Mouse (Mus musculus) frontal cortex, postnatal 25 days (tissue): ENCODE data around the gene Rps5.
"Not testable (repeated sequence)": the region's sequence is repeated elsewhere in the genome, so short reads cannot be mapped to it uniquely, and the experiment has no call there.

ENCODE experiments used
- DNase-seq, 2 experiments: peaks; one replicate each; pipeline ENCODE4 v3.0.0; 2022; ENCODE audit warnings: low spot score in 2 of 2

Gene Rps5

GRCm38 (mm10) chr7:12921705-12922465, at the start of gene Rps5:
Gene Rps5 (plus strand): TSS chr7:12922290.
- DNase-seq: peak; percentile 98 to 99

DNA sequence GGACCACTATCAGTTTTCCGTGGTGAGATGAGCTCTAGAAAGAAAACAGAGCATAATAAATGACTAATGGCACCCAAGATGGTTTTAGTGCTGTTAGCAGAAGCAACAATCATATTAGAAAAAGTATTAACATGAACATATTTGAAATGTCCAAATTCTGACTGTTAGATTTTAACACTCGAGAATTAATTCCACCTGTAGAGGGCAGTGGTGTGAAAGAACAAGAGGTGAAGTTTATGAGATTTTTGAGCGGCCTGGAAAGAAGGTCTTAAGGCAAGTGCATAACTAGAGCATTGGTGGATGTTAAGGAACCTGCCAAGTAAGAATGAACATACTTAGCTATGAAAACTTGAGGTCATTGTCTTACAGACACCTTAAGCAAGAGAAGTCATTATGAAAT, 47.8 kb upstream of the Rps5 start:
- DNase-seq: no peak

DNA sequence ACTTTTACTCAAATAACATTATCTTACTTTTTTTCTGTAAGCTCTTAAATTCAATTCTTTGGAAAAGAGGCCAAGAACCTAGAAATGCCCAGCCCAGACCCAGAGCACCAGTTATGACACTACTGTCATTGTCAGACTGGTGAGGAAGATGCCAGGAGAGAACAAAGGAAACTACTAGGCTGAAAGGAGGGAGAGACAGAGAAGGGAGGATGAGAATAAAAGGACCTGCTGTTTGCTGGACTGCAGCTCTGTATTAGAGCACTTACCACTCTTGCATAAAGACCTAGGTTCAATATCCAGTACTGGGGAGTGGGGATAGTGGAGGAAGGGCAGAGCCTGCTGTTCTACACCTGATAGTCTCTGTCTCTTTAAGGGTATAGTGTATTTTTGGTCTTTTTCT, 42.1 kb upstream of the Rps5 start:
- no peak for DNase-seq

DNA sequence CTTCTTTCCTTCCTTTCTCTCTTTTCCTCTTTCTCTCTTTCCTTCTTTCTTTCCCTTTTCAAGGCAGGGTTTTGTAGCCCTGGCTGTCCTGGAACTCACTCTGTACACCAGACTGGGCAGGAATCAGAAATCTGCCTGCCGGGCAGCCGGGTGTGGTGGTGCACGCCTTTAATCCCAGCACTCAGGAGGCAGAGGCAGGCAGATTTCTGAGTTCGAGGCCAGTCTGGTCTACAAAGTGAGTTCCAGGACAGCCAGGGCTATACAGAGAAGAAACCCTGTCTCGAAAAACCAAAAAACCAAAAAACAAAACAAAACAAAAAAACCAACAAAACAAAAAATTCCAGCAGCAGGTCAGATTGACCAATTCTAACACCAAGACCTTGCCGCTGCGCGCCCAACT, 41.6 kb upstream of the Rps5 start:
- DNase-seq: not testable (repeated sequence)

DNA sequence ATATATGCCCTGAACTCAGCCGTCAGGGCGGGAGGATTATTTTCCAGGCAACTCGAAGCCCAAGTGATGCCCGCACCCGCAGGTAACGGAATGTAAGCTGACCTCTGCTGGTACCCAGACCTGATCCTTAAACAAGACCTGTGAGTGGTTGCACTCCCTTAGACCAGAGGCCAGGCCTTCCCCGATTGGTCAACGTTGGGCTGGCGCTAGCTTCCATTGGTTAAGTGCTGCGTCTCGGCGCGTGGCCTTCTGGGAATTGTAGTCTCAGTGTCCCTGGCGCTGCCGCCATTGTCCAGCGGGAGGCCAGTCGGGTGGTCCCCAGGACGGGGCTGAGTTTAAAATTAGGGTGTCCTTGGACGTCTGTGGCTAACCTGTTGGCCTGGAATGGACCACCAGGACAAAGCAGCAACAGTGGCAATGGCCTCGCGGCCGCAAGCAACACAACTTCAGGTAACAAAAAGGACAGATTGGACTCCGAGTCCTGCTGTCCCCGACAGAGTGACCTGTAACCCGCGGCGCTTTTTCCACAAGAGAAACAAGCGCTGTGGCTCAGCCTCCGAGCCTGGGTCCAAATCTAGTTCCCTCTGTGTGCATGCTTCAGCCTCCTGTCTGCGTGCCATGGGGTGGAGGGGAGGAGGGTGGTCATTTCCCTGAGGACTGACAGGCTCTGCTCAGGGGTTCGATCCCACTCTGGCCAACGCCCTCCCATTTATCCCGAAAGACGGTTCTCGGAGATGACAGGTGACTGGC, 41.0 kb upstream of the Rps5 start, which contains the start of gene Zfp128:
Zfp128 (plus strand) TSS at position 267 of the 750 bp plus-strand sequence.
- DNase-seq: peak; percentile 90 to 92

GRCm38 (mm10) chr7:12886563-12887266, 35.4 kb upstream of the Rps5 start:
- no peak for DNase-seq

DNA sequence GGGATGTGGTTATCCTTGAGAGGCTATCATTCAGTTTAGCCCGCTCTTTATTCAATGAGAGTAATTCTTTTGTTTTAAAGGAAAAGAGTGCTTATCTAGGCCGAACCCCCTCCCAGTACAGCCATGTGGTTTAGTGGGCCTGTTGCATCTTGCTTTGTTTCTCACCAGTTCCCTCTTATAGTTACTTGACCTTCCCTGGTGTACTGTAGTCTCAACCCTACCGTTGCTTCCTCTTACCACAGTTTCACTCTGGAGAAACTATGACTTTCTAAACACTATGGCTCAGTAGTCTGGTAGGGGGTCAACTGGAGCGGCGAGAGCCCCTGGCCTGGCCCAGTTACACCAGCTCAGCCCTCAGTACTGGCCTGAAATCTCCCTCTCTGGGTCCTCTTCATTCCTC, 34.5 kb upstream of the Rps5 start:
- no peak for DNase-seq

- no peak for DNase-seq
These were observed 31.2 kb upstream of the Rps5 start for GRCm38 (mm10) chr7:12890928-12891327.

DNA sequence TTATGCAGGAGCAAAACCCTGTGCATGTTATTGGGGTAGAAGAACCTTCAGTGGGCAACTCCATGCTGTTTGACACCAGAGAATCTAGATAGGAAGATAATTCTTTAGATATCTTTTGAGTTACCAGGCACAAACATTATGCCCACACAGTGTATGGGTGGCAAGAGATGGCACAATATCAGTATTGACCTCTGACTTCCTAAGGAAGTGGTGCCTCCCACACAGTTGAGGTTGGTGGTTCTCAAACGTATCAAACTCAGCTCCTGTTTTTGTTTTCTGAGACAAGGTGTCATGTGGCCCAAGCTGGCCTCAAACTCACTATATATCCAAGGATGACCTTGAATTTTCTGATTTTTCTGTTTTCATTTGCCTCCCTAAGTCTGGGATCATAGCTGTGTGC, 30.8 kb upstream of the Rps5 start:
- no peak for DNase-seq

- DNase-seq: peak; percentile 85 to 91
These were observed 24.3 kb upstream of the Rps5 start, which contains the start of gene Zscan22 for GRCm38 (mm10) chr7:12897655-12898410. Gene Zscan22 (plus strand): TSS chr7:12897815.

DNA sequence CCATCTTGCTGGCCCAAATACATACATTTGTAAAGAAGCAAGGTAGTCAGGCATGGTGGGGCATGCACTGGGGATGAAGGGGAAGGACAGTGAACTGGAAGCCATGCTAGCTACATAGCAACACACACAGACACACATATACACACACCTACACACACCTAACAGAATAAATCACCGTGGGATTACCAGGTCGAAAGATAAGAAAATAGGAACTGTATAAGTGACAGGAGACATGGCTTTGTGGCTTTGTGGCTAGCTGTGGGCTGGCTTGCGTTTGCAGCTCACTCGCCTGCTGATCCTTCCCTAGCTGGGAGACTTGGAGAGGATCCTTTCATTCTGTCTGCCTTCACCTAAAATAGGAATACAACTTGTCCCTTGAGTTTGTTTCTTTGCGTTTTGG, 20.6 kb upstream of the Rps5 start:
- DNase-seq: no peak

- DNase-seq: no peak
These were observed 18.5 kb upstream of the Rps5 start for GRCm38 (mm10) chr7:12903623-12904022.

GRCm38 (mm10) chr7:12905146-12905545, 16.9 kb upstream of the Rps5 start:
- DNase-seq: no peak

DNA sequence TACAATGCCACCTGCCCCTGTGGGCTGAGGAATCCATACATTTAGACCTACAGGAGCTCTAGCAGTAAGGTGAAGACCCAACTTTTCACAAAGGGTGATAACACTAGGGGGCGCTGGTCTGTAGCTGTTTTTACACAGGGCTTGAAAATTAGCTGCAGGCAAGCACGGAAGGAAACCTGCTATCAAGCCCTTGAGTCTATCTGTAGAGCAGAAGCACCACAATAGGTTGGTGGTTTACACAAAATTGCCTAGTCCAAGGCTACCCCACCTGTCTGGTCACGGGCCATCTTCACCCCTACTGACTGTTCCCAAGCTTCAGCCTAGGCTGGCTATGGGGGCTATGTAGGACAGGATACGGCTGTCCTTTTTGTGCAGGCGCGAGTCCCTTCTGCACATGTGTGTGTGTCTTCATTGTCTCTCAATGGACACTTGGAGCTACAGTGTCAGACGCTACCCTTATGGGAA, 12.6 kb upstream of the Rps5 start:
- peak; percentile 61 to 73 for DNase-seq

DNA sequence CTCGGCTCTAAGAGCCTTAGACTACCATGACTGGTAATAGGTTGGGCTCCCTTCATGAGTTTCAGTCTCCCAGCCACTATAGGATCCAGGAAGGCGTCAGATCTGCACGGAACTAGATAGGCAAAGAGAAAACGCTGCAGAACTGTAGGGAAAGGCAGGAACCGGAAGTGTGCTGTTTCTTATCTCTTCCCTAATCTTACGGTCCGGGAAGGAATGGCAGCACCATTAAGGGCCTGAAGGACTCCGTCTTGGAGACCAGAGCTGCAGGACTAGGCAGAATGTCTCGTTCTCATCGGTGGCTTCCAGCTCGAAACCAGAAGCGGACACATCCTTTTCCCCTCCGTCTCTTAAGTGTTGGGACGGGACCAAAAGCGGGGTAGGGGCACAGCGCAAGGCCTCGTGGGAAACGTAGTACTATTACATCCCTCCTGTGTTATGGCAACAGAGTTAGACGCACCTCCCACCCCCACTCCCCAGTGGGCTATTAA, 11.9 kb upstream of the Rps5 start:
- peak; percentile 46 to 47 for DNase-seq

DNA sequence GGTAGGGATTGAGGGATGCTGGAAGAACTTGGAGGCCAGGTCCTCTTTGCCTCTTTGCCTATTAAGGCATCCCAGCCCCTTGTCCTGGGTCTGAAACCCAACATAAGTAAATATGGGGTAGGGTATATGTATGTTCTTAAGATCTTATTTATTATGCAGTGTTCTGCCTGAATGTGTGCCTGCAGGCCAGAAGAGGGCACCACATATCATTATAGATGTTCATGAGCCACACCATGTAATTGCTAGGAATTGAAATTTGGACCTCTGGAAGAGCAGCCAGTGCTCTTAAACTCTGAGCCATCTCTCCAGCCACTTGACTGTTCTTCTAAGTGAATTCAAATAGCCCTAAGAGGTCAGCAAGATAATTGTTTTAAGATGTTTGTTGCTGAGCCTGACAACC, 8.5 kb upstream of the Rps5 start:
- no peak for DNase-seq

DNA sequence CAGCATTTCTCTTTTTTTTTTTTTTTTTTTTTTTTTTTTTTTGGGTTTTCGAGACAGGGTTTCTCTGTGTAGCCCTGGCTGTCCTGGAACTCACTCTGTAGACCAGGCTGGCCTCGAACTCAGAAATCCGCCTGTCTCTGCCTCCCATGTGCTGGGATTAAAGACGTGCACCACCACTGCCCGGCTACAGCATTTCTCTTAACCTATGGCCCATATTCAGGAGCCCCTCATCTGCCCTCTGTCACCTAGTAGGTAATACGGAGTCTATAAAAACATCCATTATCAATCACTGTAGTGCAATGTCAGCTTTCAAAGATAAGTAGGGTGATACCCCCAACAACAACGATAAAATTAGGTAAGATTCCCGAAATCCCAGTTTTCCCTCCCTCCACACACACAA, 1.6 kb upstream of the Rps5 start:
- not testable (repeated sequence) for DNase-seq

DNA sequence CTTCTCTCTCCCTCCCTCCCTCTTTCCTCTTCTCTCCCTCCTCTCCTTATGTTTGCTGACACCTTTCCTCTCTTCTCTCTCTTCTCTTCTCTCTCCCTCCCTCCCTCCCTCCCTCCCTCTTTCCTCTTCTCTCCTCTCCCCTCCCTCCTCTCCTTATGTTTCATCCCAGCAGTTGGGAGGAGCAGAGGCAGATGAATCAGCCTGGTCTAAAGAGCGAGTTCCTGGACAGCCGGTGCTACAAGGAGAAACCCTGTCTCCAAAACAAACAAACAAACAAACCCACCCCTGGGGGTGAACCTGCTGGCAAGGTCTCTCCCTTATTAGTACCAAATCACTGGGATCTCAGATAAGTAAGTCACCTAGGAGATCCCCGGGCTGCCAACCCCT, 779 bp upstream of the Rps5 start:
- DNase-seq: no peak

DNA sequence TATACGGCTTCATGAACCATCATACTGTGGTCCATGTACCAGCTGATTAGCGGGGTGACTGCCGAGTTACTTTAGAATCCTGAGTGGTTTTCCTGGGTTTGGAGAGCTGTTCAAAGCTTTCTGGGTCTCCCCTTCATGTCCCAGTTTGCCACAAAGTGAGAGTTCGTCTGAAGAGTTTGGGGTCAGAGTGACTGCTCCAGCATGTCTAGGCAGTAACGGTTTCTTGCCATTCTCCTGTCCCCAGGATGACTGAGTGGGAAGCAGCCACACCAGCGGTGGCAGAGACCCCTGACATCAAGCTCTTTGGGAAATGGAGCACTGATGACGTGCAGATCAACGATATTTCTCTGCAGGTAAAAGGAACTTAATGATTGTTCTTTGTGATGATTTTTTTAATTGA, 639 bp downstream of the Rps5 start:
- no peak for DNase-seq

DNA sequence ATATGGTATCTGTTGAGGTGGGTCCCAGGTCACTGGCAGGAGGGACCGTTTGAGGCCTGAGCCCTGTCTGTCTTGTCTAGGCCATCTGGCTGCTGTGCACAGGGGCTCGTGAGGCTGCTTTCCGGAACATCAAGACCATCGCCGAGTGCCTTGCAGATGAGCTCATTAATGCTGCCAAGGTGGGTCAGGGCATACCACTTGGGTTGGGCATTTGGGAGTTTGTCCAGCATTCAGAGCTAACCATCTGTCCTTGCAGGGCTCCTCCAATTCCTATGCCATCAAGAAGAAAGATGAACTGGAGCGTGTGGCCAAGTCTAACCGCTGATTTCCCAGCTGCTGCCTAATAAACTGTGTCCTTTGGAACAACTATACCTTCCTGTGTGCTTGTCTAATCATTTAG, 4.2 kb downstream of the Rps5 start:
- no peak for DNase-seq

- DNase-seq: no peak
These were observed 5.1 kb downstream of the Rps5 start, which contains the start of gene Rnf225 for GRCm38 (mm10) chr7:12927191-12927680. Gene Rnf225 (plus strand): TSS chr7:12927416.
